Mouse (Mus musculus) telencephalon, adult 2 months (tissue): ENCODE measurements around the gene Fam69a.
"Not testable (repeated sequence)": the region's sequence is repeated elsewhere in the genome, so short reads cannot be mapped to it uniquely, and the experiment has no call there.

Experiments used
- DNase-seq: peaks from one replicate; pipeline ENCODE4 v3.0.0-alpha.2; 2011; ENCODE audit warnings: low read depth, low spot score

The Fam69a gene

GRCm38 (mm10) chr5:107986967-107987834 lies at the start of gene Fam69a:
Gene Fam69a, minus strand, starts transcription at chr5:107987085.
- DNase-seq = no peak

- no peak for DNase-seq
Observed at GRCm38 (mm10) chr5:108035523-108035922, 48.6 kb upstream of the Fam69a start.

GRCm38 (mm10) chr5:108034194-108034593 lies 47.3 kb upstream of the Fam69a start:
- DNase-seq = peak; percentile 53

GRCm38 (mm10) chr5:108031267-108031666 lies 44.4 kb upstream of the Fam69a start:
- DNase-seq = no peak

- DNase-seq = no peak
Observed at GRCm38 (mm10) chr5:108029968-108030367, 43.1 kb upstream of the Fam69a start.

- DNase-seq = not testable (repeated sequence)
Observed at GRCm38 (mm10) chr5:108028797-108029536, 42.1 kb upstream of the Fam69a start.

GRCm38 (mm10) chr5:108028230-108028629 lies 41.3 kb upstream of the Fam69a start:
- no peak for DNase-seq

- no peak for DNase-seq
Observed at GRCm38 (mm10) chr5:108021346-108021745, 34.5 kb upstream of the Fam69a start.

- no peak for DNase-seq
Observed at GRCm38 (mm10) chr5:108019367-108019766, 32.5 kb upstream of the Fam69a start.

- DNase-seq = no peak
Observed at GRCm38 (mm10) chr5:108017232-108017631, 30.3 kb upstream of the Fam69a start.

- DNase-seq = no peak
Observed at GRCm38 (mm10) chr5:108015422-108015821, 28.5 kb upstream of the Fam69a start.

- DNase-seq = no peak
Observed at GRCm38 (mm10) chr5:108014173-108014572, 27.3 kb upstream of the Fam69a start.

GRCm38 (mm10) chr5:108009721-108010120 lies 22.8 kb upstream of the Fam69a start:
- DNase-seq = no peak

- DNase-seq = no peak
Observed at GRCm38 (mm10) chr5:108005134-108005533, 18.2 kb upstream of the Fam69a start.

GRCm38 (mm10) chr5:108002734-108003133 lies 15.8 kb upstream of the Fam69a start:
- DNase-seq = no peak

GRCm38 (mm10) chr5:108000776-108001548 lies 14.1 kb upstream of the Fam69a start:
- DNase-seq = no peak

GRCm38 (mm10) chr5:107997717-107998116 lies 10.8 kb upstream of the Fam69a start:
- no peak for DNase-seq

- no peak for DNase-seq
Observed at GRCm38 (mm10) chr5:107995936-107996335, 9.1 kb upstream of the Fam69a start.

- no peak for DNase-seq
Observed at GRCm38 (mm10) chr5:107987835-107988251, 958 bp upstream of the Fam69a start.

GRCm38 (mm10) chr5:107986255-107986966 lies 474 bp downstream of the Fam69a start:
- DNase-seq = peak; percentile 74

GRCm38 (mm10) chr5:107983946-107984345 lies 2.9 kb downstream of the Fam69a start:
- DNase-seq = no peak
